Mouse (Mus musculus) ES-Bruce4 (cell line): ENCODE results near the gene Tbl2. TPM values are rescaled to one million over a fixed set of nuclear protein-coding genes. Genes with fewer than 3 reads are reported as not detected.
A peak's percentile ranks its signal among the peaks of the same experiment; 100 is the strongest.

Experiments used
- H3K27ac ChIP-seq: 2 replicates; pipeline ENCODE4 v1.5.1; 2012; ENCODE audit warnings: low read length, inconsistent platforms; ENCODE audit not compliant: insufficient read depth
- H3K27me3 ChIP-seq: 2 replicates; pipeline ENCODE4 v1.6.1; 2012; ENCODE audit warnings: mild to moderate bottlenecking, low read length, inconsistent platforms; ENCODE audit not compliant: control insufficient read depth, poor library complexity, insufficient read depth, severe bottlenecking
- H3K36me3 ChIP-seq: 2 replicates; pipeline ENCODE4 v1.6.1; 2012; ENCODE audit warnings: inconsistent platforms, mild to moderate bottlenecking, low read length, moderate library complexity; ENCODE audit not compliant: control insufficient read depth, poor library complexity, insufficient read depth, severe bottlenecking
- H3K4me1 ChIP-seq: one replicate; pipeline ENCODE4 v1.8.1; 2011; ENCODE audit warnings: low read length; ENCODE audit not compliant: control insufficient read depth, insufficient read depth
- H3K4me3 ChIP-seq: 2 replicates; pipeline ENCODE4 v1.5.1; 2011; ENCODE audit warnings: low read depth, mild to moderate bottlenecking, low read length
- H3K9ac ChIP-seq: 2 replicates; pipeline ENCODE4 v1.6.1; 2012; ENCODE audit warnings: low read depth, mild to moderate bottlenecking, inconsistent platforms; ENCODE audit not compliant: poor library complexity, severe bottlenecking
- H3K9me3 ChIP-seq: replicated peaks from 2 replicates; pipeline ENCODE4 v1.6.1; 2012; ENCODE audit warnings: mild to moderate bottlenecking, low read length, inconsistent platforms; ENCODE audit not compliant: control insufficient read depth, poor library complexity, insufficient read depth, severe bottlenecking
- CTCF ChIP-seq: IDR thresholded peaks from one replicate; pipeline ENCODE4 v1.8.1; 2011; ENCODE audit warnings: low read depth, low read length
- EP300 ChIP-seq: IDR thresholded peaks from 2 replicates; pipeline ENCODE4 v1.6.1; 2011; ENCODE audit warnings: low read depth, low read length; ENCODE audit not compliant: insufficient read depth
- POLR2A ChIP-seq: IDR thresholded peaks from one replicate; pipeline ENCODE4 v1.8.1; 2011; ENCODE audit warnings: low read length; ENCODE audit not compliant: insufficient read depth
- polyA plus RNA-seq: library from polyadenylated mRNA; stranded (reverse); fragments of >200 nt; gene quantifications from 2 replicates; pipeline ENCODE4 v1.2.4, GENCODE M21; 2011; ENCODE audit warnings: low read depth; ENCODE audit not compliant: missing spikeins, insufficient read depth, insufficient read length

The Tbl2 gene
- polyA plus RNA-seq, 1 experiment = 32.4 TPM

DNA sequence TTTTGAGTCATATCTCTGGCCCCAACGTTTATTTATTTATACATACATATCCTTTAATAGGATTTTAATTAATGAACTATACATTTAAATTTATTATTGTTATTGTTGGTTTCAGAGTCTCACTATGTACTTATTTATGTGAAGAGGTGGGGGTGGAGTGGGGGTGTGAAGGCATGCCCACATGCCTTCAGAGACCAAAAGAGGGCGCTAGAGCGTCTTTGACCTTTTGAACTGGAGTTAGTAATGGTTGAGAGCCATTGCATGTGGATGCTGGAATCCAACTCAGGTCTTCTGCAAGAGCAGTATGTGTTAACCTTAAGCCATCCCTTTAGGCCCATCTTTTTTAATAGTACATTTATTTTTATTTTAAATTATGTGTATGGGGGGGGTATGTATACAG is 36.1 kb downstream of the Tbl2 start:
- Histone ChIP-seq H3K36me3 (peaks cover 13% of the 10 kb centered on the region), H3K27me3 (no peaks in the 10 kb centered on the region), H3K9me3 (no peaks in the 10 kb centered on the region), H3K27ac (no peak overlapping the region), H3K4me1 (peaks cover 5% of the 10 kb centered on the region), H3K4me3 (no peak overlapping the region), H3K9ac (no peak overlapping the region)
- TF ChIP-seq EP300 (no peak), POLR2A (no peak), CTCF (peak; percentile 66)

DNA sequence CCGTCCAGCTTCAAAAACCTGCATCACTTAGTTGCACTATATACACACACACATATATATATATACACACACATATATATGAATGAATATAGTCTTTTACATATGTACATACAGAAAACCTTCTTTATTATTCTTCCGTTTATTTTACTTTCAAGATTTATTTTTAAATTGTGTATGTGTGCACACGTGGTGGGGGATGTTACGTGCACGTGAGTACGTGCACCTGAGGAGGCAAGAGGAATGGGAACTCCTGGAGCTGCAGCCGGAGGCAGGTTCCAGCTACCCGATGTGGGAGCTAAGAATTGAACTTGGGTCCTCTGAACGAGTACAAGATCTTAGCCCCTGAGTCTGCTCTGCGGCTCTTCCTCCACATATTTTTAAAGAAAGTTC is 36.8 kb downstream of the Tbl2 start:
- H3K9me3 ChIP-seq = no peaks in the 10 kb centered on the region
- peaks cover 13% of the 10 kb centered on the region for H3K36me3 ChIP-seq
- H3K4me3 ChIP-seq = peak overlapping the region; percentile 81
- H3K27me3 ChIP-seq = no peaks in the 10 kb centered on the region
- peaks cover 5% of the 10 kb centered on the region for H3K4me1 ChIP-seq
- TF ChIP-seq CTCF = no peak
- TF ChIP-seq POLR2A = no peak
- TF ChIP-seq EP300 = no peak
- H3K27ac ChIP-seq = peak overlapping the region; percentile 84
- peak overlapping the region; percentile 89 for H3K9ac ChIP-seq

DNA sequence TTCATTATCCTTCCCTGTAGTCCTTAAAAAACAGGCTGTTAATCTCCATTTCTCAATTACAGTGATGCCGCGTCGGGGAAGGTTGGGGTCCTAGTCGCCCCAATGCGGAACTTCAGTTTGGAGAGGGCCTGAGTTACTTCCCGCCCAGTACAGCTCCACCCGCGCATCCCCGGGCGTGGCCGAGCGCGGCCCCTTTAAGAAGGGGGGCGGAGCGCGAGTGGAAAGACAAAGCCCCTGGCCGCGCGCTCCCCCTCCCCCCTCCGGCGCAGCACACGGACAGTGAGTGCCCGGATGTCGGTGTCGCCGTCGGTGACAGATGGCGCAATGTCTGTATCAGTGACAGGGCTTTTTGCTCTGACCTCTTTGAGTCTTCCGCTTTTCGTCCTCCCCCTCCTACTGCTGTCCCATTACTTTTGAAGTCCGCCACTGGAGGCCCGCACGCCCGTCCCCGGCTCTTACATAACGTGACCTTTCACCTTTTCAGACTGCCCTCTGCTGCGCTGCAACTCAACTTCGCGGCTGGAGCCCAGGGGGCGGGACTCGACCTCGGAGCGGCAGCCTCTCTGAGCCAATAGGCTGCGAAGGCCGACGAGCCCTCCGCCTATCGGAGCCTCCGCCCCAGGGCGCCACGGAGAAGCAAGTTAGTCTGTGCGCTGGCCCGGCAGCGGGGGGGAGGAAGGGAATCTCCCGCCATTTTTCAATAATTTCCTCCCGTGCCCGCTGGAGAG is 37.3 kb downstream of the Tbl2 start, which contains the start of gene Baz1b:
Gene Baz1b (plus strand): TSS at position 644 of the 728 bp plus-strand sequence.
- Histone ChIP-seq H3K9ac (peak within 1 kb of the TSS; percentile 89), H3K9me3 (no peaks in the 10 kb centered on the region), H3K4me1 (peaks cover 2% of the 10 kb centered on the region), H3K27ac (peak within 1 kb of the TSS; percentile 86), H3K4me3 (peak within 1 kb of the TSS; percentile 81), H3K27me3 (no peaks in the 10 kb centered on the region), H3K36me3 (peaks cover 10% of the 10 kb centered on the region)
- peak; percentile 64; the same call in 1 of the 2 replicates for TF ChIP-seq EP300
- TF ChIP-seq CTCF = no peak
- TF ChIP-seq POLR2A = no peak

DNA sequence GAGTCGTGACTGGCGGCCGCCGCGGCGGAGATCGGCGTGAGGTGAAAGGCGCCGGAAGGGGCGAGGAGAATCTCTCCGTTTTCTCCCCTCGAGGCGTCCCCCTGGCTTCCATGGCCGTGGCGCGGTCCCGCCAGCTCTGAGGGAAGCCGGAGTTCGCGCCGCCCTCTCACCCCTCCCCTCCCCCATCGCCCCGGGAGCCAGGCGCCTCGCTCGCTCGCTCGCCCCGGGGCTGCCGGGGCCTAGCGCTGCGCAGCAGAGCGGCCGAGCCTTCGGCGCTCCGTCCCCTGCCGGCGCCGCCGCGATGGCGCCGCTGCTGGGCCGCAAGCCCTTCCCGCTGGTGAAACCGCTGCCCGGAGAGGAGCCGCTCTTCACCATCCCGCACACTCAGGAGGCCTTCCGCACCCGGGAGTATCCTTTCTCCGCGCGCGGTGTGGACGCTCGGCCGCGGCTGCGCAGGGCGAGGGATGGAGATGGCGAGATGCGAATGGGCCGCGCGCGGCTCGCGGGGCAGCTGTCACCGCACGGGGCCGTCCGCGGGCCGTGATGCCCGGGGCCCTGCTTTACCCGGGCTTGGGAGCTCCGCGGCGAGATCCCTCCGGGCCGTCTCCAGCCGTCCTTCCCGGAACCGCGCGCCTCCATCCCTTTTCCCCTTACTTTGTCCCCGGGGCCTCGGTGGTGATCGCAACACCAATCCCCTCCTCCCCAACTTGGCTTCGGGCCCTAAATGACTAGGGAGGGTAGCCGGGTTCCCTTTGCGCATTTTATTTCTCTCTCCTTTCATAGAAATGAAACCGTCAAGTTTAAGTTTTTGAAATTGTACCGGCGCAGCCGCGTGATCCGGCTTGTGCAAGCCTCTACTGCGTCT is 38.1 kb downstream of the Tbl2 start:
- Histone ChIP-seq H3K9me3 (no peaks in the 10 kb centered on the region), H3K27ac (peak overlapping the region; percentile 42), H3K9ac (peak overlapping the region; percentile 89), H3K36me3 (peaks cover 17% of the 10 kb centered on the region), H3K4me3 (peak overlapping the region; percentile 78), H3K27me3 (no peaks in the 10 kb centered on the region), H3K4me1 (no peaks in the 10 kb centered on the region)
- no peak for TF ChIP-seq EP300
- no peak for TF ChIP-seq CTCF
- TF ChIP-seq POLR2A = no peak

DNA sequence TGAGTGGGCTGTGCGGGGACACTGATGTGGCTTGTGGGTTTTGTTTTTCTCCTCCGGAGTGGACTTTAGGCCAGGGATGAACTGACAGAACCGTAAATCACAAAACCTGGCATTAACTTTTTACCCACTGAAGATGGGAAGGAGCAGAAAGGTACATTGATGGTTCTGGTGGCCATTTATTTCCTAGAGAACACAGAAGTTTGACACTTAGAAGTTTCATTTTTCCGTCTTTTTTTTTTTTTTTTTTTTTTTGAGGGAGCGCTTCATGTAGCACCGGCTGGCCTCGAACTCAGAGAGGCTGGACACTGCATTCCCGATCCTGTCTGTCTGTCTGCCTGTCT is 38.7 kb downstream of the Tbl2 start:
- H3K4me3 ChIP-seq = peak overlapping the region; percentile 78
- H3K4me1 ChIP-seq = no peaks in the 10 kb centered on the region
- peaks cover 22% of the 10 kb centered on the region for H3K36me3 ChIP-seq
- no peaks in the 10 kb centered on the region for H3K27me3 ChIP-seq
- TF ChIP-seq CTCF = no peak
- no peak for TF ChIP-seq POLR2A
- no peak for TF ChIP-seq EP300
- peak overlapping the region; percentile 8; the same call in 1 of the 2 replicates for H3K27ac ChIP-seq
- H3K9ac ChIP-seq = peak overlapping the region; percentile 89
- H3K9me3 ChIP-seq = no peaks in the 10 kb centered on the region
